Mouse (Mus musculus) lung, postnatal 25 days (tissue): ENCODE measurements around the gene Ttyh1.
A peak's percentile ranks its signal among the peaks of the same experiment; 100 is the strongest.

Experiments
- DNase-seq: peaks from one replicate; pipeline ENCODE4 v3.0.0; 2022; ENCODE audit warnings: low spot score

Gene Ttyh1

DNA sequence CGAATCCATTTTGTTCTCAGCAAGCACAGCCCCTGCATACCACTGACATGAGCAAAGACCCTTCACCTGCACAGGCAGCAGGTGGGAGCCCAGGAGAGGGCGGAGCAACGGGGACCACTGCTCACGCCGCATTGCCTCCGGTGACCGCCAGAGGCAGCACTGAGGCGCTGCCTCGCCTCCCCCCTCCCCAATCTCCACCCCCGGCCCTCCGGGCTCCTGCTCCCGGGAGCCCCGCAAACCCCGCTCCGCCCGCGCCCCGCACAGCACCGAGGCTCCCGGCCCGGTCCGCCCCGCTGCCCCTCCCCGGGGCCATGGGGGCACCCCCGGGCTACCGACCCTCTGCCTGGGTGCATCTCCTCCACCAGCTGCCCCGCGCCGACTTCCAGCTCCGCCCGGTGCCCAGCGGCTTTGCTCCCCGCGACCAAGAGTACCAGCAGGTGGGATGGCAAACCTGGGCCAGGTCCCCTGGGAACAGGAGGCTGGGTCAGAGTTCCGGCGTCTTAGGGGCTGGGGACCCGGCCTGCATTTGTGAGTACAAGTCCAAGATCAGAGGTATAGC, at the start of gene Ttyh1:
Gene Ttyh1, plus strand, starts transcription at position 65 of the 559 bp plus-strand sequence.
- DNase-seq = no peak

DNA sequence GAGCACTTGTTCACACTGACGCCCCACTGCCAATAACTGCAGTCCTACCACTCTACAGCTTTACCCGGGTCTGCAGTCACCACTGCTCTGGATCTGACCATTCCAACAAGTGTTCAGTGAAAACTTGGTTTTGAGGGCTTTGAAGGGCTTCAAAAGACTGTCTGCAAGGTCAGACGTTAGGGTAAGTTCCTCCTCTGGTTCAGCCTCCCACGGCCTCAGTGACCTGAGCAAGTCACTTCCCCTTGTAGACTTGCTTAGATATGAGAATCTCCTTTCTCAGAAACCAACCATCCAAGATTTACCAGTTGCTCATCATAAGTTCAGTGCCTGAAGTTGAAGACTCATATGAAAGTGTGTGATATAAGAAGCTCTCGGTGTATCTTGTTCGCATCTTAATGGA, 48.1 kb upstream of the Ttyh1 start:
- no peak for DNase-seq

DNA sequence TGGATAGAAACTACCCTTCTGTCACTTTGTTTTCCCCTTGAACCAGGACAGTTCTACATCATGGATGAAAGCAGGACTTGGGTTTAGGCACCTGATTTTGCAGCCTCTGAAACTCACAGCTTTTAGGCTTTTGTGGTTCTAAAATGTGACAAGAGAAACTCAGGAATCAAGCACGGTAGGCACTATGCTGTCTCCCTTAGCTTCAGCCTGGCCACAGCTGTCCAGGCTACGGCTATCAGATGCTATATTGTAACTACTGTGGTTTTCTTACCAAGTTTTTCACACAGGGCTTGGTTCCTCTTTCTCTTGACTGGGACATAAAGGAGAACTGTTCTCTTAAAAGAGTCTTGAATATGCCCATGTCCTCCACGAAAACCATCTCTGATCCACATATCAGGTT, 46.1 kb upstream of the Ttyh1 start:
- DNase-seq = peak; percentile 21

DNA sequence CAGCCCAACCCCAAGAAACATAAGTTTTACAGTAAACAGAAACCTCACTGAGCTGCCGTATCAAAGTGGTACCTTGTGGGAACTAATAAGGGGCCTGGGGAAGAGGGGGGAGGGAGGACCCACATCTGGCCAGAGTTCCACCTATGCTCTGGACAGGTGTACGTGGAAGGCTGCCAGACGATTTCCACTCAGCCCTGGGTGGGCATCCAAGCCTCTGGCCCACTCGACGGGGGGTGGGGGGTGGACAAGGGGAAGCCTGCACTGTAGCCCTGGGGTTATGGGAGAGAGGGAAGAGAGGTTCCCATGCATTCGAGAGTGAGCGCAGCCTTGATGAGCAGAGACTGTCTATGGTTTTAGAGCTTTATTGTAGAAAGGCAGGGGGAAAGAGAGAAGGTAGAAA, 39.7 kb upstream of the Ttyh1 start:
- DNase-seq = no peak

DNA sequence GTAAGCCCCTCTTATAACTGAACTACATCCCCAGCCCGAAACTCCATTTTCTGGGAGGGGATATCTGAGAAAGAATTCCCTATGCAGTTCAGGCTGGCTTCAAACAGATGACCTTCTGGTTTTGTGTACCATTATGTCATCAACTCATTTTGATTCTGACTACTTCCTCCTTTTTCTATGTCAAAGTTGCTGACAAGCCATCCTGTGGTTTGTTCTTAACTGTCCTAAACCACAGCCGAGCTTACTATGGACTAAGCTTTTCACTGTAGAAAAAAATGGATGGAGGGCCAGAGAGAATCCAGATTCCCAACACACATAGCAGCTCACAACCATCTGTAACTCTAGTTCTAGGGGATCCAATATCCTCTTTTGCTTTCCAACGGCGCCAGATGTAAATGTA, 38.7 kb upstream of the Ttyh1 start:
- peak; percentile 35 for DNase-seq

DNA sequence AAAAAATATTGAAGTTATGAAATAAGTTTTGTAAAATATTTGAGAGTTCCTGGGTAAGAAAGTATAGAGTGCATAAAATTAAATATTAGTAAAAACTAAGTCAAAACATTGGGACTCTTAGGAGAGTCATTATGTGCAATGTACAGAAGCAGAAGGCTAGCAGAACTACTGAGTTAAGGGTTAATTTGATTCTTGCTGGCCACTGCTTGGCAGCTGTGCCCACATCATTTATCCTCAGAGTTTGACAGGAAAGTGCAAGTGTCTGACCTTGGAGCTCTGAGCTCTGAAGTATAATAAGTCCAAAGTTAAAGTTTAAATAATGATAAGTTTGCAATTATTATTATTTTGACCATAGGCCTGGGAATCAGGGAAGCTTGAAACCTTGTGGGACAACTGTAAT, 37.5 kb upstream of the Ttyh1 start:
- DNase-seq = no peak

DNA sequence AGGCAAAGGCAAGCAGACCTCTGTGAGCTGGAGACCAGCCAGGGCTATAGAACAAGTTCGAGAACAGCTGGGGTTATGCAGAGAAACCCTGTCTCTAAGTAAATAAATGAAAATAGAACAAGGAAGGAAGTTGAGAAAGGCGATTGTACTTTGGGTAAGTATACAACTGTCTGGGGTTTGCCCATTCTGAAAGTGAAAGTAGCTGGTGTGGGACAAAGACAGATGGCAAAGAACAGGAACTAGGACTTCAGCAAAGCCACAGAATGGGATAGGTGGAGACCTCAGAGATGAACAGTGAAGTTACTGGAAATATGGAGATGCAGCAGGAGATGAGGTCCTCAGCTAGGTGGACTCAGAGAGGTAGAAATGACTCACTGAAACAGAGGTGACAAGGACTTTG, 36.4 kb upstream of the Ttyh1 start:
- peak; percentile 81 for DNase-seq

DNA sequence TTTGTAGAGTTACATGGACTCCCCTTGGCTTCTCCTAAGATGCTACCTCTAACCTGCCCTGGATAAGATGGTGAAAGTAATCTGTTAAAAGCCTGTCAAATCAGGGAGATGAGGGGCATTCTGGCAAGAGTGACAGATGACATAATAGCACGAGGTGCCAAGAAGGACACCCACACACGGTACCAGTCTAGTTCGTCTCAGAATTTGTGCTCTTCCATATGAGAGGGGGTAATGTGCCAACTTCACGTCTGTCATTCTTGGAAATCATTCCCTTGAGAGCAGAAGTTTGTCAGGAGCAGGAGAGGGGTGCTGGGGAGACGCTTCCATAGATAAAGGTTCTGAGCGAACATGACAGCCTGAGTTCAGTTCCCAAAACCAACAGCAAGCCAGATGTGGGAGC, 35.0 kb upstream of the Ttyh1 start:
- no peak for DNase-seq

DNA sequence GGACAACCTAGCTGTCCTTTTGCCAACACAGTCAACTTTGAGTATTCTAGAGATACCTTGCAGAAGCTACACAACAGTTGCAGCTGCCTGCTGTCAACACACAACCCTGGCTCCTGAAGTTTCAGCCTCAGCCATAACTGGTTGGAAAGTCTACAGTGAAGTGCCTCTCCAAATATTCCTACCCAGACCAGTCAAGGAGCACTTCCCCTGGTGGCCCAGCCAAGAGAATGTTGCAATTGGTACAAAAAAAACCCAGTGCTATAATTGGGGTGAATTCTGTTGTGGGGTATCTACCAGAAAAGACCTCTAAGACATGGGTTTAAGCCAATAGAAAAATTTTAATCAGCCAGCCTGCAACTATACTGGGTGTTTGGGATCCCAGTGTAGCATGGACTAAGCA, 33.6 kb upstream of the Ttyh1 start:
- no peak for DNase-seq

DNA sequence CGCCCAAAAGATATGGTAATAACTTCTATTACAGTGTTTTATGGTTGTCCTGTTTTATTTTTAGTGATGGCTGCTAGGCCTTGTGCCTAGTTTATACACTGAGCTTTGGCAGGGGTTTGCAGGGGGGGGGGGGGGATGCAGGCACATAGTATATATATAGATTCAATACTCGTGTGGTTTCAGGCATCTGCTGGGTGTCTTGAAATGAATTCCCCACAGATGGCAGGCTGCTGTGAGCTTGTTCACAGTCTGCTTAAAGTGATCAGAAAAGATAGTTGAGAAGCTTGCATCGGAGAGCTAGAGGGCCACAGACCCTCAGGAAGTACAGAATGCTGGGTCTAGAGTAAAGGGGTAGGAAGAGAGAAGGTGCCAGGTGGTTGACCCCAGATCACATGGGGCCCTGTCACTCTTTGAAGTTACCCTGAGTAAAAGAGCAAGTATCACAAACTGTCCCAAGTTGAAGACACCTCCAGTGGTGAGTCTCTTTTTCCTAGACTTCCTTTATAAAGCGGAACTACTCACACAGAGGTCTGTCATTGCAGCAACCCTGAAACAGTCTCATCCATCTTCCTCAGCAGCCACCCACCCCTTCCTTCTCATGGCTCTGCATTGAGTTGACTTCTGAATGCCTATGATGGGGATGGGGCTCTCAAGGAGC, 31.8 kb upstream of the Ttyh1 start:
- DNase-seq = no peak

DNA sequence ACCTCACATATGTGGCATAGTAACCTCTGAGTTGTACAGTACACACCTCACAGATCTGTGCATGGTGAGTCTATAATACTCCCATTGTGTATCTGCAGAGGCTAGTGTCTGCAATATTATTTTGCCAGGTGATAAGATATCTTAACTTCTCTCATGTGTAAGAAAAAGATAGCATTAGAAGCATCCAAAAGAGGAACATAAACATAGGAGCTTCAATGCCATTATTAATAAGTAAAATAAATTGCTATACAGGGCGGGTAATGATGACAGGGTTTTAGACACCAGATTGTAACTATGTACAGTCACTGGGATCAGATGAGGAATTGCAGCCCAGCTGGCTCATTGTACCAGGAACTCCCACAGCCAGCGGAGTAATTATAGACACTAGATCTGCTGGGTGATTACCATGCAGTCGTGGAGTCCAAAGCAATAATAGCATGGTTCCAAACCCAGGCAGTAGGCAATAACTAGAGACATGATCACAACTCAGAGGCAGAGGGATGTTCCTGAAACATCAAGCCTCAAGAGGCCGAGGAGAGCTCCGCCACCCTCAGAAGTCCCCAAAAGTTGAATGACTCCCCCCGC, 31.2 kb upstream of the Ttyh1 start:
- DNase-seq = no peak

DNA sequence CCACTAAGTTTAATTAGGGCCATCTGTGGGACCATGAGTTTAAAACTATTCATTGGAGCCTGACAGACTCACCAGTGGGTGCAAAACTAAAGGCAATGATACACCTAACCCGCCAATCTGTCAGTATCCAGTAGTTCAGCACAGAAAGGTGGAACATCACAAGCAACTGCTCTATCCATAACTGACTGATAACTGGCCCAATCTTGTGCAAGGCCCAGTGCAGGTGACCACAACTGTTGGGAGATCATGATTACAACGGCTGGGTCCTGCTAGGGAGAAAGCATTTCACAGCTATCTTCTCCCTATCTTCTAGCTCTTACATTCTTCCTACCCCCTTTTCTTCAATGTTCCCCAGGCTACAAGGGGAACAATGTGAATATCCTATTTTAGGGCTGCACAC, 30.5 kb upstream of the Ttyh1 start:
- DNase-seq = no peak

DNA sequence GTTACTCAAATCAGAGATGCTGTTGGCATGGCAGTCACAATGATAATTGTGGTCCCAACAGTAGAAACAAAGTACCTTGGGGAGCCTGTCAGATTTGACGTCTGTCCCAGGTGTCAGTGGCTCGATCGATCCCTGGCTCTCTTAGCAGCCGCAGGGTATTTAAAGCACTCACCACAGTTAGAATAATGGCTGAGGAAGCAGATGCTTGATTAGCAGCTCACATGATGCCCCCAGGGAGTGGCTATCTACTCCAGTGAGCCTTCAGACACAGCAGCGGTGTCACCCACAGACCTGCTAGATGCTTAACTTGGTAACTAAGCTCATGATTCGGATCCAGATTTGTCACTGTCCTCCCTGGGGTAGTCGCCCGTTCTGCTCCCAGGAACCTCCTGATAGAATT, 28.0 kb upstream of the Ttyh1 start:
- no peak for DNase-seq

DNA sequence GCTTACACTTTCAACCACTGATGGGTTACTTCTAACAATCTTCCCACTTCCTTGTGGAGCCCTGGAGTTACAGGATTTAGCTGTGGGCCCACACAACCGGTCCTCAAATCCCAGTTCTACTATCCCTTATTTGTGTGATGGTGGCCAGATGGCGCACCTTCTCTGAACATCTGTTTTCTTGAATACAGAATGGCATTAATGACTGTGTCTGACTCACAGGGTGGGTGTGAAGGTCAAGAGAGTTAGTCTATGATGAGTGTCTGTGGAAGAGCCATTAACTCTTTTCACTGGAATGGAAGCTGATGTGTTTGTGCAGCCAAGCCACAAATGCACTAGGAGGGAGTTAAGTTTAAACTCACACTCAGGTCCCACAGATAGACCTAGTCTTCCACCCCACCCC, 20.9 kb upstream of the Ttyh1 start:
- DNase-seq = no peak

DNA sequence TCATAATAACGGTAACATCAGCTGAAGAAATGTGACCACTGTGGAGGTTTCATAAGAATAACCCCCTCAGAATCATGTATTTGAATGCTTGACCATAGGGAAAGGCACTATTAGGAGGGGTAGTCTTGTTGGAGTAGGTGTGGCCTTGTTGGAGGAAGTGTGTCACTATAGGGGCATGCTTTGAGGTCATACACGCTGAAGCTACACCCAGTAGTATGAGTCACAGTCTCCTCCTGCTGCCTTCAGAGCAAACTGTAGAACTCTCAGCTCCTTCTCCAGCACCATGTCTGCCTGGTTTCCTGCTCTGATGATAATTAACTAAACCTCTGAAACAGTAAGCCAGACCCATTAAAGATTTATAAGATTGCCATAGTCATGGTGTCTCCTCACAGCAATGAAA, 20.4 kb upstream of the Ttyh1 start:
- DNase-seq = no peak

DNA sequence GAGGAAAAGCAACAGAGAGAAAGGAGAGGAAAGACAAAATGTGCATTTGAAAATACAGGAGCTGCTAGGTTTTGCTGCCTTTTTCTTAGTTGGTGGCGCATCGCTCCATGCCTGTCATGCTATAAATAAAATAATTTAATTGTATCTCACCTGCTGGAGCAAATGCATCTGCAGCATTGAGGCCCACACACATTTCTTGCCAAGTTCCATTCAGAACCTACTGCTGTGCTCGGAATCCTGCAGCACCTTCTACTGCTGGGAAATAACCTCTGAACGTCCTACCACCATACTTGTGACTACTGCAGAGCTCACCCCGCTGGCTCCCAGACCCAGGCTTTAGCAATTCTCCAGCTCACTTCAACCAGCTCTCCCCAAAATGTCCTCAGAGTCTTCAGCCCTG, 18.1 kb upstream of the Ttyh1 start:
- no peak for DNase-seq

DNA sequence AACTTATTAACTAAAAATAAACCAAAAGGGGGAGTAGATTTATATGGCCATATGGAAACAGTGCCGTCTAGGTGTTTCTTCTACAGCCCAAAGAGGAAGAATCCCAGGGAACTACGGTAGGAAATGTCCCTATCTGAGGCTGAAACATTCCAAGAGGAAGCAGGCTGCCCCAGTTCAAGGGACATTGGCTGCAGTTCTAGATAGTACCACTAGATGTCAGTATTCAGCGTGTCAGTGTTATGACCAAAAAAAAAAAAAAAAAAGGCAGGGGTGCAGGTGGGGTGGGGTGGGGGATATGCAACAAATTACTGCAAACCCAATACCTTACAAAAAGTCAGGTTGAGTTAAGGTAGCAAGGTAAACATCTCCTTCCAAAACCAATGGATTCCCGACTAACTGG, 15.8 kb upstream of the Ttyh1 start:
- peak; percentile 50 for DNase-seq

DNA sequence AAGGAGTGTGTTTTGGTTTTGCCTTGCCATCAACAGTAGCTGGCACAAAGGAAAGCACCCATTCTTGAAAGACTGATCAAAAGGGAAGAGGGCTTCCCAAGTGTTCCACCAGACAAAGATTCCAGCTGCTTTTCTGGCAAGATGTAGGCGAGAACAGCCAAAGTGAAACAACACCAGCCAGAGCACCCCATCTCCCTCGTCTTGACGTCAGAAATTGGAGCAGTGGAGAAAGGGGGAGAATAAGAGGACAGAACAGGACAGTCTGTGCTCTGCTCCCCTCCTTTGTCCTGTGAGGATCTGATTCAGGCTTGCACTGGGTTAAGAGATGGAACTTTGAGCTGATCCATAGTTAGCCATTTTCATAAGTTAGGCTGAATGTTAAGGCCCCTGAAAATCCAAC, 7.4 kb upstream of the Ttyh1 start:
- DNase-seq = no peak

DNA sequence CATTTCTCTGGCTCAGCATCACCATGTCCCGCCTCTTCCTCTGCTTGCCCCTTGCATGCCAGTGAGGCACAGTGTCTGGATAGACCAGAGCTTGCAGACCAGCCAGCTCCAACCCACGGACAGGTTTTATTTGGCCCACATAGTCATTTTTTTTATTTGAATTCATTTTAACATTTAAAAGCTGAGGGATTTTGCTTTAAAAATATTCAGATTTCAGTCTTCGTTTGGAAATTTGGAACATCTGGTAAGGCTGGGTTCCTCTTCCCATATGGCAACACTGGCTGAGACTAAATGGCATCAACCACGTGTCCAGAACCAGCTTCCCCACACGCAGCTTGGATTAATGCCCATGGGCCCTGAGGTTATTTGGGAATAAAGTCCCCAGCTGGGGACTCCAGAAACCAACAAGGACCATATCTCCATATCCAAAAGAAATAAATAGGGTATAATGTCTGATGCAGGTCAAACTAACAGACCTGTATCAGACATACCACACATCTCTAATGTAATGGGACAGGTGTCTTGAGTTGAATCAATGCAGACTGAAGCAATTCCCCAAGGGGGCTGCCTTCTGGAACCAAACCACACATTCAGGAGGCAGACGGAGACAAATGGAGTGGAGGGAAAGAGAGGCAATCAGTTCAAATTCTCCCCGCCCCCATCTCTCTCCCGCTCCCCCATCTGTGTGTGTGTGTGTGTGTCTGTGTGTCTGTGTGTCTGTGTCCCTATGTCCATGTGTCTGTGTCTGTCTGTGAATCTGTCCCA, 2.0 kb upstream of the Ttyh1 start:
- no peak for DNase-seq

DNA sequence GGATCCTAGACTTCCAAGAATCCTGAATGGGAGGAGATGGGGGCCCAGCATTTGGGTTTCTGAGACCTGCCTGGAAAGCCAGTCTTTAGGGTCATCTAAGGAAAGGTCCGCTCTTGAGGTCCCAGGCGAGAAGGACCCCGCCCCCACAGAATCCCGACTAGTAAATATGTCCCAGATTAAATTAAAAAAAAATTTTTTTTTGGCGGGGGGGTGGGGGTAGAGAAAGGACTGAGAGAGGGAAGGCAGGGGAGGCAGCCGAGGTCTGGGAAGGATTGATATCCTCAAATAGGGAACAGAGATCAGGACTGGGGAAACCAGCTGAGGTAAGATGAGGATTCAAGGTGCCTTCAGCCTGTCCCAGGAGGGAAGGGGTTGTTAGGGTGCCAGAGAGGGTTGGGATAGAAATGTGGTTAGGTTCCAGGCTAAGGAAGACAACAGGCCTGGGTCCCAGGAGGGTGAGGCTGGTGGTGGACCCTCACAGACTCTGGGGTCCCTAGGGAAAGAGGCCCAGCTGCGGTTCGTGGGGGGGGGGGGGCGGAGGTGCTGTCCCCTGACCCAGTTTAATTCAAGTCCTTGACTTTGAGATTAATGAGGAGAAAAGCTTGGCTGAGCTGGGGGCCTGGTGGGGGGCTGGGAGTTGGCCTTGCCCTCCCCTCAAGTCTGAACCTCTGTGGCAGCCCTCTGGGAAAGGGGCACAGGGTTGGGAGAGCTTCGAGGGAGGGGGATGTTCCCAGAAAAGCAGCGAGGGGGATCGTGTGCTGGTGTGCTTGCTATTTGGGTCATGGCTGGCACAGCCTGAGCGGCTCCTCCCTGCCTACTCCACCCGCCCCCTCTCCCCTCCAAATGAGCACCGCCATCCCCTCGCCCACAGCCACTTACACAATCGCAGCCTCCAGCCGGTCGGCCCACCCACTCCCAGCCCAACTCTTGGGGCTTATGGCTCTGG, 1.0 kb downstream of the Ttyh1 start:
- DNase-seq = no peak

DNA sequence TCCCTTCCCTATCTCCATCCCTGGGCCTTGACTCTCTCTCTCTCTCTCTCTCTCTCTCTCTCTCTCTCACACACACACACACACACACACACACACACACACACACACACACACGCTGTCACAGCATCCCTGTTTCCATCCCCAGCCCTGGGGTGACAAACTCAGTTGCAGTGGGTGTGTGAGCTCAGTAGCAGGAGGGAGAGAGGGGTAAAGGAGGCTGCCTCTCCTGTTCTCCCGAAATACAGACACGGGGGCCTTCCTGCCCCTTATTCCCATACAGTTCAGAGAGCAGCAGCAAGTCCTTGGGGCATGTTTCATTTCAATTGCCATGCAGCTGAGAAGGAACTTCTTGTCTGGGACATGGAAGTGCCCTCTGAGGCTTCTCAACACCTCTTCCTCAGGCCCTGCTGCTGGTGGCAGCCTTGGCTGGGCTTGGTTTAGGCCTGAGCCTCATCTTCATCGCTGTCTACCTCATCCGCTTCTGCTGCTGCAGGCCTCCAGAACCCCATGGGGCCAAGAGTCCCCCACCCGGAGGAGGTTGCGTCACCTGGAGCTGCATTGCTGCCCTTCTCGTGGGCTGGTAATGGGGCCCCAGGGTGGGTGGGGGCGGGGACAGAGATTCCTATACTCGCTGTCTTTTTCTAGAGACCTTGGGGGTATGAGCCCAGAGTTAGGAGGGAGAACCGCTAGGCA, 3.0 kb downstream of the Ttyh1 start:
- no peak for DNase-seq

DNA sequence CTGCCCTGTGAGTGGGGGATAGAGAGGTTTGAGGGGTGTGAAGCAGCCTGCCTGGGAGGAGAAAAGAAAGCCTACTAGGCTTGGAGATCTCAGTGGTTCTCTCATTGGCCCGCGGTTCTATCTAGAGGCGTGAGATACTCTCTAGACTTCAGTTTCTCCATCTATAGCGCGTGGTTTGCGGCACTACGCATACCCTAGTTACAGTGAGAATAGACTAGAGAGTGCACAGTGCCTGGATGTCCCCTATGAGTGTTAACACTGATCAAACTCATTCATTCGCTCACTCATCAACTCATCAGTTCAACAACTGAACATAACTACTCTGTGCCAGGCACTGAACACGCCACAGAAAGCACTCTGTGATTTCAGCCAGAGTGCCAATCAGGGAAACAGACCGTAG, 3.6 kb downstream of the Ttyh1 start:
- DNase-seq = no peak
